Mouse (Mus musculus) ES-Bruce4 (cell line): Measurements from ENCODE around the gene Drd4.

Experiments used
- CTCF ChIP-seq: IDR thresholded peaks from one replicate; pipeline ENCODE4 v1.8.1; 2011; ENCODE audit warnings: low read depth, low read length
- POLR2A ChIP-seq: IDR thresholded peaks from one replicate; pipeline ENCODE4 v1.8.1; 2011; ENCODE audit warnings: low read length; ENCODE audit not compliant: insufficient read depth

DNA sequence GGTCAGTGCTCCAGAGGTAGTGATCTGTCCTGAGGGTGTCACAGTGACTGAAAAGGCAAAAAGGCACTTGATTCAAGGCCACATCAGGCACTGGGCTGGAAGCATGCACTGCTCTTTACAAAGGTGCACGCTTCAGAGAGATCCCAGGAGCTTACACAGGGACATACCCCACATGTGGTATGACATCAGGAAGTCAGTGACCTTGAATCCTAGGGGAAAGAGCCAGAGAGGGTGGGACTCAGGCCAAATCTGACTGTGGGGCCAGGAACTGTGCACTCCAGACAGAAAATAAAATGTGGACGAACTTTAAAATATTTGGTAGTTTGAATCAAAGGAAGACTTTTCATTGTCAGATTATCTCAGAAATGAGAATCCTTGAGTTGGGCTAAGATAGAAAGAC is 22.6 kb downstream of the Drd4 start:
- TF ChIP-seq POLR2A (no peak), CTCF (no peak)
